Mouse (Mus musculus): Measurements from ENCODE around the gene Slc10a6.

DNA sequence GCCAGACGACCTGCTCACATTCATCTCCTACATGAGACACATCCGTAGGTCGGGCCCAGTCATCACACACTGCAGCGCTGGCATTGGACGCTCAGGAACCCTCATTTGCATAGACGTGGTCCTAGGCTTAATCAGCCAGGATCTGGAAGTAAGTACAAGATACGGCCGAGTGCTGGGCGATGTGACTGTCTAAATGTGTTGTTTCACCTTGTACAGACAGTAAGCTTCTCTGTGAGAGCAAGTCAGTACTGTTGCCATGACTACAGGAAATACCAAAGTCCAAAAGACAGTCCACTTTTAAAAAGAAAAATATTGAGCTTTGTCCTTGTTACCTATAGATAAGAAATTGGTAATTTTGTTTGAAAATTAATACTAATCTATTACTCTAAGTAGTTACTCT lies 35.6 kb downstream of the Slc10a6 start:
- TF ChIP-seq CTCF (IDR thresholded peaks at IDR 0.05; ENCODE audit: low read depth, low read length) (no peak), POLR2A (IDR thresholded peaks at IDR 0.05; ENCODE audit: extremely low read depth, insufficient read depth, low read length) (no peak)

Data from liver, adult 2 months (tissue).